Mouse (Mus musculus): Measurements from ENCODE around the gene Siglece. TPM values are rescaled to one million over a fixed set of nuclear protein-coding genes. Genes with fewer than 3 reads are reported as not detected.

Gene Siglece
- polyA plus RNA-seq (2014; fragmentation: Illumina TruSeq; extraction: RNeasy Lipid Tissue Mini Kit (QIAGEN cat#74804); ENCODE audit: low read depth, low replicate concordance), result 0.32 TPM

GRCm38 (mm10) chr7:43660002-43660401 is at the start of gene Siglece:
TSS of gene Siglece (minus strand) at chr7:43660161.

GRCm38 (mm10) chr7:43690118-43690517 is 30.2 kb upstream of the Siglece start, which contains the start of gene Klk14:
TSS of gene Klk14 (plus strand) at chr7:43690418.

GRCm38 (mm10) chr7:43671809-43672580 is 12.0 kb upstream of the Siglece start, which contains the start of gene Ctu1:
TSS of gene Ctu1 (plus strand) at chr7:43672016.

GRCm38 (mm10) chr7:43634500-43634899 is 25.5 kb downstream of the Siglece start, which contains the start of gene Ceacam18:
TSS of gene Ceacam18 (plus strand) at chr7:43634707.

GRCm38 (mm10) chr7:43606896-43607742 is 52.8 kb downstream of the Siglece start, which contains the start of gene Zfp819:
TSS of gene Zfp819 (plus strand) at chr7:43607169.

Other genes starting within 250 kb of the Siglece start
- gene Lim2, start 232.5 kb downstream of the Siglece start, polyA plus RNA-seq (2014; fragmentation: Illumina TruSeq; extraction: RNeasy Lipid Tissue Mini Kit (QIAGEN cat#74804); ENCODE audit: low read depth, low replicate concordance), result not detected
- gene Nkg7, start 223.1 kb downstream of the Siglece start, polyA plus RNA-seq (2014; fragmentation: Illumina TruSeq; extraction: RNeasy Lipid Tissue Mini Kit (QIAGEN cat#74804); ENCODE audit: low read depth, low replicate concordance), result not detected
- gene Cldnd2, start 219.4 kb downstream of the Siglece start, polyA plus RNA-seq (2014; fragmentation: Illumina TruSeq; extraction: RNeasy Lipid Tissue Mini Kit (QIAGEN cat#74804); ENCODE audit: low read depth, low replicate concordance), result not detected
- gene Etfb, start 216.1 kb downstream of the Siglece start, polyA plus RNA-seq (2014; fragmentation: Illumina TruSeq; extraction: RNeasy Lipid Tissue Mini Kit (QIAGEN cat#74804); ENCODE audit: low read depth, low replicate concordance), result 12.4 TPM
- gene Gm45233, start 216.0 kb downstream of the Siglece start, polyA plus RNA-seq (2014; fragmentation: Illumina TruSeq; extraction: RNeasy Lipid Tissue Mini Kit (QIAGEN cat#74804); ENCODE audit: low read depth, low replicate concordance), result not detected
- gene Vsig10l, start 197.0 kb downstream of the Siglece start, polyA plus RNA-seq (2014; fragmentation: Illumina TruSeq; extraction: RNeasy Lipid Tissue Mini Kit (QIAGEN cat#74804); ENCODE audit: low read depth, low replicate concordance), result 0.89 TPM
- not detected for gene Iglon5, start 170.1 kb downstream of the Siglece start, polyA plus RNA-seq (2014; fragmentation: Illumina TruSeq; extraction: RNeasy Lipid Tissue Mini Kit (QIAGEN cat#74804); ENCODE audit: low read depth, low replicate concordance)
- not detected for gene 4931406B18Rik, start 154.2 kb downstream of the Siglece start, polyA plus RNA-seq (2014; fragmentation: Illumina TruSeq; extraction: RNeasy Lipid Tissue Mini Kit (QIAGEN cat#74804); ENCODE audit: low read depth, low replicate concordance)
- gene Cd33, start 115.7 kb downstream of the Siglece start, polyA plus RNA-seq (2014; fragmentation: Illumina TruSeq; extraction: RNeasy Lipid Tissue Mini Kit (QIAGEN cat#74804); ENCODE audit: low read depth, low replicate concordance), result 1.7 TPM
- gene Zfp658, start 97.9 kb downstream of the Siglece start, polyA plus RNA-seq (2014; fragmentation: Illumina TruSeq; extraction: RNeasy Lipid Tissue Mini Kit (QIAGEN cat#74804); ENCODE audit: low read depth, low replicate concordance), result 1.6 TPM
- gene Zfp719, start 80.6 kb downstream of the Siglece start, polyA plus RNA-seq (2014; fragmentation: Illumina TruSeq; extraction: RNeasy Lipid Tissue Mini Kit (QIAGEN cat#74804); ENCODE audit: low read depth, low replicate concordance), result 13.8 TPM
- not detected for gene Zfp819, start 53.0 kb downstream of the Siglece start, polyA plus RNA-seq (2014; fragmentation: Illumina TruSeq; extraction: RNeasy Lipid Tissue Mini Kit (QIAGEN cat#74804); ENCODE audit: low read depth, low replicate concordance)
- not detected for gene Ceacam18, start 25.5 kb downstream of the Siglece start, polyA plus RNA-seq (2014; fragmentation: Illumina TruSeq; extraction: RNeasy Lipid Tissue Mini Kit (QIAGEN cat#74804); ENCODE audit: low read depth, low replicate concordance)
- 1.4 TPM for gene Ctu1, start 11.9 kb upstream of the Siglece start, polyA plus RNA-seq (2014; fragmentation: Illumina TruSeq; extraction: RNeasy Lipid Tissue Mini Kit (QIAGEN cat#74804); ENCODE audit: low read depth, low replicate concordance)
- gene Klk14, start 30.3 kb upstream of the Siglece start, polyA plus RNA-seq (2014; fragmentation: Illumina TruSeq; extraction: RNeasy Lipid Tissue Mini Kit (QIAGEN cat#74804); ENCODE audit: low read depth, low replicate concordance), result not detected
- gene Klk13, start 52.4 kb upstream of the Siglece start, polyA plus RNA-seq (2014; fragmentation: Illumina TruSeq; extraction: RNeasy Lipid Tissue Mini Kit (QIAGEN cat#74804); ENCODE audit: low read depth, low replicate concordance), result not detected
- not detected for gene Klk12, start 108.7 kb upstream of the Siglece start, polyA plus RNA-seq (2014; fragmentation: Illumina TruSeq; extraction: RNeasy Lipid Tissue Mini Kit (QIAGEN cat#74804); ENCODE audit: low read depth, low replicate concordance)
- not detected for gene Klk11, start 114.4 kb upstream of the Siglece start, polyA plus RNA-seq (2014; fragmentation: Illumina TruSeq; extraction: RNeasy Lipid Tissue Mini Kit (QIAGEN cat#74804); ENCODE audit: low read depth, low replicate concordance)
- not detected for gene Klk10, start 120.9 kb upstream of the Siglece start, polyA plus RNA-seq (2014; fragmentation: Illumina TruSeq; extraction: RNeasy Lipid Tissue Mini Kit (QIAGEN cat#74804); ENCODE audit: low read depth, low replicate concordance)
- not detected for gene Klk9, start 131.7 kb upstream of the Siglece start, polyA plus RNA-seq (2014; fragmentation: Illumina TruSeq; extraction: RNeasy Lipid Tissue Mini Kit (QIAGEN cat#74804); ENCODE audit: low read depth, low replicate concordance)
- not detected for gene Klk8, start 137.4 kb upstream of the Siglece start, polyA plus RNA-seq (2014; fragmentation: Illumina TruSeq; extraction: RNeasy Lipid Tissue Mini Kit (QIAGEN cat#74804); ENCODE audit: low read depth, low replicate concordance)
- gene Klk7, start 151.1 kb upstream of the Siglece start, polyA plus RNA-seq (2014; fragmentation: Illumina TruSeq; extraction: RNeasy Lipid Tissue Mini Kit (QIAGEN cat#74804); ENCODE audit: low read depth, low replicate concordance), result not detected
- gene Klk6, start 164.3 kb upstream of the Siglece start, polyA plus RNA-seq (2014; fragmentation: Illumina TruSeq; extraction: RNeasy Lipid Tissue Mini Kit (QIAGEN cat#74804); ENCODE audit: low read depth, low replicate concordance), result not detected
- gene Klk5, start 181.8 kb upstream of the Siglece start, polyA plus RNA-seq (2014; fragmentation: Illumina TruSeq; extraction: RNeasy Lipid Tissue Mini Kit (QIAGEN cat#74804); ENCODE audit: low read depth, low replicate concordance), result not detected
- gene Klk4, start 221.0 kb upstream of the Siglece start, polyA plus RNA-seq (2014; fragmentation: Illumina TruSeq; extraction: RNeasy Lipid Tissue Mini Kit (QIAGEN cat#74804); ENCODE audit: low read depth, low replicate concordance), result not detected